Mouse (Mus musculus) adrenal gland, postnatal 4 days (tissue): ENCODE results near the gene Skint3. TPM values are rescaled to one million over a fixed set of nuclear protein-coding genes. Genes with fewer than 3 reads are reported as not detected.
"Not testable (repeated sequence)": the region's sequence is repeated elsewhere in the genome, so short reads cannot be mapped to it uniquely, and the experiment has no call there.

Source experiments
- DNase-seq, 2 experiments: peaks; one replicate each; pipeline ENCODE4 v3.0.0; 2021 to 2022; ENCODE audit warnings: low spot score in 2 of 2, mixed read lengths in 2 of 2
- long read RNA-seq, 2 experiments: library from polyadenylated mRNA; stranded (forward); transcript quantifications; one replicate each; pipeline ENCODE4 v2.0.0; 2021
- total RNA-seq, 2 experiments: library from RNA; stranded (reverse); gene quantifications; 2 replicates each; pipeline ENCODE4 v1.2.3; 2021

Skint3 gene
- total RNA-seq: not detected
- long read RNA-seq, experiment 1: 0 reads
- long read RNA-seq, experiment 2: 0 reads

GRCm38 (mm10) chr4:112231945-112232344, at the start of gene Skint3:
Skint3 (plus strand) TSS chr4:112232245.
- no peak for DNase-seq

- no peak for DNase-seq
Measured at GRCm38 (mm10) chr4:112243416-112243815, 11.4 kb downstream of the Skint3 start.

- no peak for DNase-seq
Measured at GRCm38 (mm10) chr4:112243951-112244350, 11.9 kb downstream of the Skint3 start.

GRCm38 (mm10) chr4:112256022-112256421, 24.0 kb downstream of the Skint3 start:
- DNase-seq: no peak

GRCm38 (mm10) chr4:112287178-112287974, 55.3 kb downstream of the Skint3 start:
- no peak for DNase-seq

- DNase-seq: no peak
Measured at GRCm38 (mm10) chr4:112288396-112288795, 56.4 kb downstream of the Skint3 start.

- no peak for DNase-seq
Measured at GRCm38 (mm10) chr4:112302305-112302704, 70.3 kb downstream of the Skint3 start.

GRCm38 (mm10) chr4:112302855-112303509, 70.9 kb downstream of the Skint3 start:
- no peak for DNase-seq

- DNase-seq: not testable (repeated sequence)
Measured at GRCm38 (mm10) chr4:112349111-112349510, 117.1 kb downstream of the Skint3 start.

Other genes with a start within 250 kb of the Skint3 start
- not detected for gene Skint1, start 226.0 kb upstream of the Skint3 start, total RNA-seq
- gene Skint4, start 160.2 kb upstream of the Skint3 start, total RNA-seq: not detected
- gene Skint9, start 201.7 kb downstream of the Skint3 start, total RNA-seq: not detected